Mouse (Mus musculus) forebrain, embryonic 14.5 days (tissue): ENCODE data around the gene Fuca1. TPM values are rescaled to one million over a fixed set of nuclear protein-coding genes. Genes with fewer than 3 reads are reported as not detected.

Source experiments
- ATAC-seq: fragments of 200-750 bp; cut with Nextera tagmentation; 2 replicates; pipeline ENCODE4 v1.8.0; 2017; ENCODE audit warnings: mild to moderate bottlenecking, moderate library complexity
- DNase-seq: peaks from one replicate; pipeline ENCODE4 v3.0.0-alpha.2; 2015; ENCODE audit warnings: low spot score
- H3K27ac ChIP-seq: fragments of 300-500 bp; sonication (generic); 2 replicates; pipeline ENCODE4 v1.5.1; 2014; ENCODE audit warnings: low read depth, mild to moderate bottlenecking, control low read depth, low read length, moderate library complexity
- H3K27me3 ChIP-seq: fragments of 300-500 bp; sonication (generic); replicated peaks from 2 replicates; pipeline ENCODE4 v1.6.1; 2014; ENCODE audit warnings: low read length, control low read depth, mixed read lengths; ENCODE audit not compliant: control insufficient read depth, insufficient read depth
- H3K36me3 ChIP-seq: fragments of 300-500 bp; sonication (generic); 2 replicates; pipeline ENCODE4 v1.6.1; 2014; ENCODE audit warnings: low read length, control low read depth; ENCODE audit not compliant: control insufficient read depth, insufficient read depth
- H3K4me1 ChIP-seq: fragments of 300-500 bp; sonication (generic); 2 replicates; pipeline ENCODE4 v1.6.1; 2014; ENCODE audit warnings: antibody characterized with exemption, low read length, control low read depth; ENCODE audit not compliant: control insufficient read depth, insufficient read depth
- H3K4me2 ChIP-seq: fragments of 300-500 bp; sonication (generic); 2 replicates; pipeline ENCODE4 v1.6.1; 2014; ENCODE audit warnings: mild to moderate bottlenecking, control low read depth, low read length
- H3K4me3 ChIP-seq: fragments of 300-500 bp; sonication (generic); 2 replicates; pipeline ENCODE4 v1.5.1; 2014; ENCODE audit warnings: low read depth, low read length, control low read depth
- H3K9ac ChIP-seq: fragments of 300-500 bp; sonication (generic); 2 replicates; pipeline ENCODE4 v1.6.1; 2014; ENCODE audit warnings: mild to moderate bottlenecking, low read length, control low read depth, moderate library complexity
- H3K9me3 ChIP-seq: fragments of 300-500 bp; sonication (generic); replicated peaks from 2 replicates; pipeline ENCODE4 v1.6.1; 2016; ENCODE audit warnings: low read length, control low read depth, mixed read lengths; ENCODE audit not compliant: control insufficient read depth
- WGBS: fragments of 180-500 bp; shearing (Covaris S2); extraction: QIAGEN DNeasy Blood & Tissue Kit; methylation state at CpG from one replicate; pipeline ENCODE4 v1.1.7; 2014; 5-methylcytosine and 5-hydroxymethylcytosine counted together
- polyA plus RNA-seq: library from polyadenylated mRNA; unstranded; fragments of >200 nt; fragmentation: Nextera tagmentation; extraction: Ambion mirVana; gene quantifications from 2 replicates; pipeline ENCODE4 v1.2.1, GENCODE M21; 2014

Fuca1 gene
- polyA plus RNA-seq, 1 experiment from 2014 or later, result 60.7 TPM

DNA sequence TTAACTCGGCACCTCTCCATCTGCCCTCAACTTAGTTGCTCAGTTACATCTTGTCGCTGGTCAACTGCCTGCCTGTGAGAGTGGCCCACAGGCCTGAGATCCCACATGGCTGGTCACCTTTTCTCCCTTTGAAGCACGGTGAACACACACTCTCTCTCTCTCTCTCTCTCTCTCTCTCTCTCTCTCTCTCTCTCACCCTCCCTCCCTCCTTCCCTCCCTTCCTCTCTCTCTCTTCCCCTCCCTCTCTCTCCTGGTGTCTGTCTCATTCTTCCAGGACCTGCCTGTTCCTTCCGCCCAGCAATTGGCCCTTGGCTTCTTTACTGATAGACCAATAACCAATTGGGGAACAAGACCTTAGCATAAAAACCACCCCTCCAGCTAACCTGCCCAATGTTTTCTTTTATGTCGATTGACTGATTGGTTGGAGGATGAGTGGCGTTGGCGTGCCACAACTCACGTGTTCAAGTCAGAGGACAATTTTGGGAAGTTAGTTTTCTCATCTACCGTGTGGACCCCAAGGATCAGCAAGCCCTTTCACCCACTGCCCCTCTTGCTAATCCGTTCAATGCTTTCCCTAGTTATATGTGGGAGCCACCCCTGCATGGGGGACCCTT lies 5.8 kb downstream of the Fuca1 start:
- Histone ChIP-seq H3K9me3 (no peaks in the 10 kb centered on the region), H3K9ac (no peak overlapping the region), H3K36me3 (peaks cover 17% of the 10 kb centered on the region; the same call in 1 of the 2 replicates), H3K27me3 (no peaks in the 10 kb centered on the region), H3K27ac (no peak overlapping the region), H3K4me3 (no peak overlapping the region), H3K4me1 (peaks cover 6% of the 10 kb centered on the region), H3K4me2 (no peak overlapping the region)
- DNase-seq (no peak), ATAC-seq (no peak)
- whole genome bisulfite sequencing, result 89% methylated on average over 10 of the region's 10 CpGs

DNA sequence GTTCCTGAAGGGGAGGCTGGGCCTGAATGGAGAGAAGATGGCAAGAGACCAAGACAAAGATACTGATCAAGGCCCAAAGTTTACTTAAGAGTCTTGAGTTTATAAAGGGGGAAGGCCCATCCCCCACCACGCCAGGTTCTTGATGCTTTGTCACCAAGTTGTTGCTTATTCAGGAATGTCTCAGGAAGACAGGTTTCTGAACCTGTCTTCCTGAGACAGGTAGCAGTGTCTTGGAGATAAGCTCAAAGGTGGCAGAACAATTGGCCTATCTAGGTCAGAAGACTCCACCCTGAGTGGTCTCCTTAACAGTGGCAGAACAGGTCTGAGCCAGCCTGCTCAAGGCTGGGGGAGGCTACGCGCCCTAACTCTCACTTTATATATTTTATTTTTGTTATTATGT lies 6.3 kb downstream of the Fuca1 start:
- Histone ChIP-seq H3K27me3 (no peaks in the 10 kb centered on the region), H3K9me3 (no peaks in the 10 kb centered on the region), H3K27ac (no peak overlapping the region), H3K9ac (no peak overlapping the region), H3K4me3 (no peak overlapping the region), H3K4me1 (peaks cover 2% of the 10 kb centered on the region), H3K4me2 (no peak overlapping the region), H3K36me3 (peaks cover 20% of the 10 kb centered on the region; the same call in 1 of the 2 replicates)
- no peak for ATAC-seq
- no peak for DNase-seq
- 97% methylated on average over 3 of the region's 3 CpGs for WGBS

DNA sequence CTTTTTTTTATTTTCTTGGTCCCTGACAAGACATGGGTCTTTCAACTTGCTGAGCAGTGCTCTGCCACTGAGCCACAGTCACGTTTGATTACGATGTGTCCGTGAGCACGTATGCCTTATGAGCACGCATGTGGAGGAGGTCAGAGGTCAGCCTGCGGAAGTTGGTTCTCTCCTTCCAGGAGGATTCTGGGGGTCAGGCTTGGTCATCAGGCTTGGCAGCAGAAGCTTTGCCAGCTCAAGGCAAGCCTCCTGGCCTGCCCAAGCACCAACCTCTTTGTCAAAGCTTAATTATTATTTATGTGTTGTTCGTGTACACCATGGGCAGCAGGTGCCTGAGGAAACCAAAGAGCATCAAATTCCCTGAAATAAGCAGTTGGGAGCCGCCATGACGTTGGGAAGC lies 7.8 kb downstream of the Fuca1 start:
- no peaks in the 10 kb centered on the region for H3K4me1 ChIP-seq
- peaks cover 27% of the 10 kb centered on the region for H3K36me3 ChIP-seq
- DNase-seq (no peak), ATAC-seq (no peak)
- no peaks in the 10 kb centered on the region for H3K9me3 ChIP-seq
- H3K4me2 ChIP-seq, result no peak overlapping the region
- no peak overlapping the region for H3K9ac ChIP-seq
- H3K27ac ChIP-seq, result no peak overlapping the region
- no peak overlapping the region for H3K4me3 ChIP-seq
- 82% methylated on average over 9 of the region's 9 CpGs for WGBS
- H3K27me3 ChIP-seq, result no peaks in the 10 kb centered on the region

DNA sequence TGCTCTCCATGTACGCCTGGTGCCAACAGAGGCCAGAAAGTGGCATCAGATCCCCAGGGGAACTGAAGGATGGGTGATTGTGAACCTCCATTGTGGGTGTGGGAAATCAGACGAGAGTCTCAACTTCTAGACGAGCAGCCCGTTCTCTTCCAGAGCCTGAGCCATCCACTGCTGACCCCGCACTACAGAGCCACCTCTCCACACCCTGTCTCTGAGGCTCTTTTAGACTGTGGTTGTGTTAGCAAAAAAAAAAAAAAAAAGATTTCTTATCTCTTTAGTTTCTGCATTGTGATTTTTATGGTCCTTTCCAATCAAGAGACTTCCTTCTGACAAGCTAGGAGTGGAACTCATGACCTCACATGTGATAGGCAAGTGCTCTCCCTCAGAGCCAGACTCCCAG lies 8.9 kb downstream of the Fuca1 start:
- Histone ChIP-seq H3K4me3 (no peak overlapping the region), H3K4me2 (no peak overlapping the region), H3K9me3 (no peaks in the 10 kb centered on the region), H3K27ac (no peak overlapping the region), H3K4me1 (no peaks in the 10 kb centered on the region), H3K36me3 (peaks cover 33% of the 10 kb centered on the region), H3K27me3 (no peaks in the 10 kb centered on the region), H3K9ac (no peak overlapping the region)
- no peak for DNase-seq
- no peak for ATAC-seq
- WGBS, result 94% methylated on average over 5 of the region's 5 CpGs

DNA sequence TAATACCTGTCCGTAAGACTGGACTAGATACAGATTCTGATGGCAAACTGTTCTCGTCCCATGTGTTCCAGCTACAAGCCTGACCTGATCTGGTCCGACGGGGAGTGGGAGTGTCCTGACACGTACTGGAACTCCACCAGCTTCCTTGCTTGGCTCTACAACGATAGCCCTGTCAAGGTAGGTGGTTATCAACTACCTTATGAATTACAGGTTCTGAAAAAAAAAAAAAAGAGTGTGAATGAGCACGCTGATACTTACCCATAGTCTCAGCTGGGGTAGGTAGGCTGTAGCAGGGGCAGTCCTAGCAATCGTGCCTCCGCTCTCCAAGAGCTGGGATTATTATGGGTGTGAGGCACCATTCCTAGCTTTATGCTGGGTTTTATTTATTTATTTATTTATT lies 9.3 kb downstream of the Fuca1 start:
- H3K36me3 ChIP-seq, result peaks cover 35% of the 10 kb centered on the region
- 92% methylated on average over 9 of the region's 9 CpGs for WGBS
- no peak overlapping the region for H3K27ac ChIP-seq
- H3K27me3 ChIP-seq, result no peaks in the 10 kb centered on the region
- no peaks in the 10 kb centered on the region for H3K4me1 ChIP-seq
- H3K4me2 ChIP-seq, result no peak overlapping the region
- DNase-seq (no peak), ATAC-seq (no peak)
- no peak overlapping the region for H3K9ac ChIP-seq
- H3K9me3 ChIP-seq, result no peaks in the 10 kb centered on the region
- H3K4me3 ChIP-seq, result no peak overlapping the region

DNA sequence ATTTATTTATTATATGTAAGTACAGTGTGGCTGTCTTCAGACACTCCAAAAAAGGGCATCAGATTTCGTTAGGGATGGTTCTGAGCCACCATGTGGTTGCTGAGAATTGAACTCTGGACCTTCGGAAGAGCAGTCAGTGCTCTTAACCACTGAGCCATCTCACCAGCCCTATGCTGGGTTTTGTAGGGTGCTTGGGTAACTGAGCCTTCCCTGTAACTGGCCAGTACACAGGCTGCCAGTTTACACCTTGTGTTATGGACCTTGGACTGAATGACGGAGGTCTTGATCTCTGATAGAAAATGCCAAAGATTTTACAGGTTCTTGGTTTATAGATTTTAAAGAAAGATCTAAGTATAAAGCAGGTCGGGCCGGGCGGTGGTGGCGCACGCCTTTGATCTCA lies 9.7 kb downstream of the Fuca1 start:
- no peaks in the 10 kb centered on the region for H3K27me3 ChIP-seq
- no peaks in the 10 kb centered on the region for H3K4me1 ChIP-seq
- no peak overlapping the region for H3K4me3 ChIP-seq
- no peak overlapping the region for H3K4me2 ChIP-seq
- ATAC-seq (no peak), DNase-seq (no peak)
- no peak overlapping the region for H3K27ac ChIP-seq
- peaks cover 35% of the 10 kb centered on the region for H3K36me3 ChIP-seq
- 95% methylated on average over 8 of the region's 8 CpGs for WGBS
- H3K9me3 ChIP-seq, result no peaks in the 10 kb centered on the region
- H3K9ac ChIP-seq, result no peak overlapping the region

DNA sequence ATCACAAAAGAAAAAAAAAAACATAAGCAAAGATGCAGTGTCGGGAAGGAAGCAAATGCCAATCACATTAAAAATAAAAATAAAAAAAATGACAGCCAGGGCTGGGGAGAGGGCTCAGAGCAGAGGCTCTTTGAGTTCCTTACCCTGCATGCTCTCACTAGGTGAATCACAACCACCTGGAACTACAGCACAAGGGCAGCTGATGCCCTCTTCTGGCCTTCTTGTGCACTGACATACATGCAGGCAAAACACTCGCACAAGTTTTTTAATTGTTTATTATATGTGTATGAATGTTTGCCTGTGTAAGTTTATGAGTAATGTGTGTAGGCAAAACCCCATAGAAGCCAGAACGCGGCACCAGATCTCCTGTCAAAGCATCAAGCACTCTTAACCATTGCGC lies 11.3 kb downstream of the Fuca1 start:
- no peak overlapping the region for H3K9ac ChIP-seq
- ATAC-seq (no peak), DNase-seq (peak; percentile 47)
- H3K27ac ChIP-seq, result no peak overlapping the region
- no peaks in the 10 kb centered on the region for H3K9me3 ChIP-seq
- H3K36me3 ChIP-seq, result peaks cover 41% of the 10 kb centered on the region
- H3K4me3 ChIP-seq, result no peak overlapping the region
- H3K4me2 ChIP-seq, result no peak overlapping the region
- H3K27me3 ChIP-seq, result no peaks in the 10 kb centered on the region
- 71% methylated on average over 5 of the region's 5 CpGs for WGBS
- no peaks in the 10 kb centered on the region for H3K4me1 ChIP-seq

DNA sequence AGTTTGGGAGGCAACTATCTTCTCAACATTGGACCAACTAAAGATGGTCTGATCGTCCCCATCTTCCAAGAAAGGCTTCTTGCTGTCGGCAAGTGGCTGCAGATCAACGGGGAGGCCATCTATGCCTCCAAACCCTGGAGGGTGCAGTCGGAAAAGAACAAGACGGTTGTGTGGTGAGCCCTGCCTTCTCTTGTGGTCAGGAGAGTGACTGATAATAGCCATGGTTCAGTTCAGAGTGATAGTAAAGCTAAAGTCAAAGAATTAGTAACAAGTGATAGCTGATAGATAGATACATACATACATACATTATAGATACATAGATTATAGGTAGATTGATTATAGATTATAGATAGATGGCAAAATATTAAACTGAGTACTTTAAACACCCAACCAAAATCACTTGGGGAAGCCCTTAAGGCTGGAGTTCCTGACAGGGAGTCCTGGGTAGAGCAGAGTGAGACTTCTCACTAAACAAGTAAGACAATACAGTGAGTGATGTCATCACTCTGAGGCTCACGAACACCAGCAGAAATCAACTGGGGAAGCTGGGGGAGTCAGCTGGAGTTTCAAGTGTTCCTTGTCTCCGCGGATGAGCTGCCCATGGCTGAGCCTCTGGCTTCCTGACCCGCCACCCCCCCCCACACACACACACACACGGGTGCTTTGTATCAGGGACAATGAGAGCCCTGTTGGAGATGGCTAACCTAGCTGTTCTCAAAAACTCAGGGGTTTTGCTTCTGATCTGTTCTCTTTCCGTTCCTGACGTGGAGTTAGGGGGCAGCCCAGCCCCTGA lies 14.4 kb downstream of the Fuca1 start:
- Histone ChIP-seq H3K27me3 (no peaks in the 10 kb centered on the region), H3K9me3 (no peaks in the 10 kb centered on the region), H3K4me3 (no peak overlapping the region), H3K27ac (no peak overlapping the region), H3K4me1 (no peaks in the 10 kb centered on the region), H3K4me2 (no peak overlapping the region), H3K36me3 (peaks cover 63% of the 10 kb centered on the region), H3K9ac (no peak overlapping the region)
- DNase-seq (no peak), ATAC-seq (no peak)
- WGBS, result 47% methylated on average over 12 of the region's 12 CpGs

DNA sequence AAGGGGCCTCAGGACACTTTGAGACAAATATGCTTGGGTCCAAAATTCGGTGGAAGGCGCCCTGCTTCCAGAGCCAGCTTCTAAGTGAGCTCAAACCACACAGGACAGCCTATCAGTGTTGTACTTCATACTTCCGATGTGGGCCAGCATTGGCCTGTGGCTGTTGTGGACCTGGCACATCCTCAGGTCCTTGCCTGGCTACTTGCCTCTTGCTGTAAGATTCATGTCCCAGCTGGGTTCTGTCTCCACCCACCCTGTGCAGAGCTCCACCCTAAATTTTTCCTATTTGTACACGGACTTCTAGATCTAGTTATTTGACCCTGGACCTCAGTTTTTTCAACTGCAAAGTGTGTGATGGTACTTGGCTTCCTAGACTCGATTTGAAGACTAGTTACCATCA lies 15.0 kb downstream of the Fuca1 start:
- H3K4me2 ChIP-seq, result no peak overlapping the region
- no peaks in the 10 kb centered on the region for H3K9me3 ChIP-seq
- DNase-seq (no peak), ATAC-seq (no peak)
- no peak overlapping the region for H3K9ac ChIP-seq
- no peak overlapping the region for H3K4me3 ChIP-seq
- no peak overlapping the region for H3K27ac ChIP-seq
- peaks cover 60% of the 10 kb centered on the region for H3K36me3 ChIP-seq
- 72% methylated on average over 5 of the region's 5 CpGs for WGBS
- no peaks in the 10 kb centered on the region for H3K4me1 ChIP-seq
- no peaks in the 10 kb centered on the region for H3K27me3 ChIP-seq
